Mouse (Mus musculus) adrenal gland, adult 18-20 months (tissue): ENCODE data around the gene Plekha5. TPM values are rescaled to one million over a fixed set of nuclear protein-coding genes. Genes with fewer than 3 reads are reported as not detected.
A peak's percentile ranks its signal among the peaks of the same experiment; 100 is the strongest.
"Not testable (repeated sequence)": the region's sequence is repeated elsewhere in the genome, so short reads cannot be mapped to it uniquely, and the experiment has no call there.

Experiments used
- DNase-seq, 2 experiments: peaks; one replicate each; pipeline ENCODE4 v3.0.0; 2021 to 2022; ENCODE audit warnings: low spot score in 2 of 2
- total RNA-seq, 2 experiments: library from RNA; stranded (reverse); gene quantifications; 1 replicate in 1 of 2; 2 replicates in 1 of 2; pipeline ENCODE4 v1.2.3; 2021

Gene Plekha5
- total RNA-seq, 2 experiments from 2014 or later, result 17.5 to 28.1 TPM

DNA sequence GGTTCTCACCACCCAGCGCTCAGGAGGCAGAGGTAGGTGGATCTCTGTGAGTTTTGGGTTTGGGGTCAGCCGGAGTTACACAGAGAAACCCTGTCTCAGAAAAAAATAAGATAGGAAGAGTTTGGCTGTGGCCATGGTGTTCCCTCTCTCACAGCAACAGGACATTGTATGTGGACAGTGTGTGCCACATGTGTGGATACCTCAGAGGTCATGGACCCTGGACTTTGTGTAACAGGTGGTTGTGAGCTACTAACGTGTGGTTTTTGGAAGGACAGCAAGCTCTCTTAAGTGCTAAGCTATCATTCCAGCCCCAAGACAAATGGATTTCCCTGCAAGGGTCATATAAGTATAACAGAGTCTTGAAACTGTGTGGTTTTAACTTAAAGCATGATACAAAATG is 151.1 kb downstream of the Plekha5 start:
- DNase-seq, result no peak

GRCm38 (mm10) chr6:140576133-140576532 is 152.3 kb downstream of the Plekha5 start:
- DNase-seq, result no peak

GRCm38 (mm10) chr6:140576961-140577821 is 153.3 kb downstream of the Plekha5 start:
- DNase-seq, result no peak

DNA sequence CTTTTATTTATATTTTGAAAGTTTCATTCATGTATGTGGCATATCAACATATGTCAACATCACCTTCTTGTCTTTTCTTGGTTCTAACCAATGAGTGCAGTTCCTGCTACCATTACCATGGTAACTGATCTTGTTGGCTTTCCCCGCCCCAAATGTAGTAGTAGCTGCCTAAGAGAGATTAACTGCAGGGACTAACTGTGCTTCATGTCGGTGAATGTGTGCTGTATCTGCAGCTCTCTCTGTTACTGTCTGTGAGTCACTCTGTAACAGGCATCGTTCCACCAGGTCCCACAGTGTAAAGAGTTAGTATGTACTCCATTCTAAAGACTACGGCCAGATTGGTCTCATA is 153.9 kb downstream of the Plekha5 start:
- DNase-seq, result no peak

DNA sequence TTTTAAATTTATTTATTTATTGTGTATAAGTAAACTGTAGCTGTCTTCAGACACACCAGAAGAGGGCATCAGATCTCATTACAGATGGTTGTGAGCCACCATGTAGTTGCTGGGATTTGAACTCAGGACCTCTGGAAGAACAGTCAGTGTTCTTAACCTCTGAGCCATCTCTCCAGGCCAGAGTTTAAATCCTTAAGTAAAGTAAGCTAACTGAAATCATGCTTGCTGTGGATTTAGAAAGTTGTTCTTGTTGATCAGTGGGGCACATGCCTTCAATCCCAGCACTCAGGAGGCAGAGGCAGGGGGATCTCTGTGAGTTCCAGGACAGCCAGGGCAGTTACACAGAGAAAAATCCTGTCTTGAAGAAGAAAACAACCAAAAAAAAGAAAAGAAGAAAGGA is 155.1 kb downstream of the Plekha5 start:
- DNase-seq, result not testable (repeated sequence)

GRCm38 (mm10) chr6:140580170-140580569 is 156.3 kb downstream of the Plekha5 start:
- DNase-seq, result no peak

DNA sequence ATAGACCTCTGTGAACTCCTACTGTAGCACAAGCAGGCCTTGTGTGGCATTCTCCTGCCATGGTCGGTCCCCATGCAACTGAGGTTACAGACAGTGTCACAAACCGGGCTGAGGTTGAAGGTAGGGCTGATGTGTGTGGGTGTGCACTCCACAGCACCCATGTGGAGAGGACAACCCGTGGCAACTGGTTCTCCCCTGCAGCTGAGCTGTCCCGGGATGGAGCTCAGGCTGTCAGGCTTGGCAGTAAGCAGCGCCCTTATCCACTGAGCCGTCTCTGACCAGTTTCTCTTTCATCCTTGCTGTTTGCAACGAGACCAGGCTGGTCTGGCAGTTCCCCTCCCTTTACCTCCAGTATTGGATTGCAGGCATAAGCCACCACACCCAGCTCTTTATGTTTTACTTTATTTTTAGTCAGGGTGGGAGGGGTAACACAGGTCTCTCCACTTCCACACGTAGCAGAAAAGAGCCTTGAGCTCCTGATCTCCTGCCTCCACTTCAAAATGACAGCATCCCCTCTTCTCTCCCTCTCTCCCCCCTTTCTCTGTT is 162.9 kb downstream of the Plekha5 start:
- DNase-seq, result no peak

DNA sequence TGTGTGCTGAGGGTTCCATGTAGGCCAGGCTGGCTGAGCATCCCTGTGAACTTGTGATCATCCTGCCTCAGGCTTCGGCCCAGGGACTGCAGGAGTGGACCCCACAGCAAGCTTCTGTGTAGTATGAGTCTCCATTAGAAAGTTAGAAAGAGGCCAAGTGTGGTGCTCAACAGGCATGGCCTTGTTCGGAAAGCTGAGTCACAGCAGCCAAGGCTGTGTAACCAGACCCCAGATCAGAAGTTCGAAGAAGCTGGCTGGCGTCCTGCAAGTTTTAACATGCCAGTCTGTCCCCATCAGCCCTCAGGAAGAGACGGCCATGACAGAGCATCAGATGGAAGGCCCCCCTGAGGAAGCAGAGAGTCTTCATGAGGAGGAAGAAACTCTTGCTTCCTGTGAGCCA is 167.5 kb downstream of the Plekha5 start:
- DNase-seq, result peak in 1 of 2 experiments; percentile 20

DNA sequence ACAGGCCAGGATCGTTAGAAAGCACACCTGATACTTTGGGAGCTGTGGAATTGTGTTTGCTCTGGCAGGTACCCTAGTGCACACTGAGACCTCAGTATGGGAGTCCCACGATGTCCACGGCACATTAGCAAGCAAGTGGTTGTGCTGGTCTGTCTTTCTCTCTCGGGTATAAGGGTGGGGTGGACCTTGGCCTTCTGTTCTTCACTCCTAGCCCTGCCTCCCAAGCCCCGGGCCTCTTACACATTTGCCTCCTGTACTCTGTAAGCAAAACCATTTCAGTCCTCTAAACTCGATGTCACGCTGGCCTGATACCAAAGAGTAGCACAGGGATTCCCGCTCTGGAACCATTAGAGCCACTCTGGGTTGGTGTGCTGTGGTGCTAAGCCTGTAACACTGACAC is 168.9 kb downstream of the Plekha5 start:
- no peak for DNase-seq

DNA sequence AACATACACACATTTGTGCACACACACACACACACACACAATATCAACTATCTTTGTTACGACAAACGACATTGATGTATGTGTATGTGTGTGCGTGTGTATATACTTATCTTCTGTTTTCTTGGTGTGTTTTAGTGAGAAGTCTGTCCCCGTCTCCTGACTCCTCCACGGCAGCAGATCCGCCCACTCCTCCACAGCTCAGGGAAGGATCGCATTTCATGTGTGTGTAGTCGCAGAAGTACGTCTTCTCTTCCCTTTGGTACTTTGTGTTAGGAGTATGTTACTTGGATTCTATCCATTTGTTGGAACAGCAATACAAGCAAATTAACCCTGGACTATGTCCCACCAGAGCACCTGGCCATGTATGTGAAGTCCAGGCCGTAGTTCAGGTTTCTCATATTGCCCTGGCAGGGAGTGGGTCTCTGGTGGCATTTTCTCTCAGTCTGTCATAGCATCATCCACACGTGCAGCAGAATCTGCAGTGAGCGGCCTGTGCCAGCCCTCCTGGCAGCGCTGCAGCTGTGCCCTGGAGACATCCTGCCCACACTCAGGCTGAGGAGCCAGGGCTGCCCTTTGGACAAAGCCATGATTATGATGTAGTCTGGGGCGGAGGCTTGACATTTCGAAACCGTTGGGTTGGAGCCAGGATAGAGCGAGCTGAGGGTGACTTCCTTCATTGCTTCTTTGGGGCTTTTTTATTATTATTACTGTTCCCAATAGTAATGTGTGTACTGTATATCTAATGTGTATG is 169.7 kb downstream of the Plekha5 start:
- DNase-seq, result peak; percentile 53 to 63

DNA sequence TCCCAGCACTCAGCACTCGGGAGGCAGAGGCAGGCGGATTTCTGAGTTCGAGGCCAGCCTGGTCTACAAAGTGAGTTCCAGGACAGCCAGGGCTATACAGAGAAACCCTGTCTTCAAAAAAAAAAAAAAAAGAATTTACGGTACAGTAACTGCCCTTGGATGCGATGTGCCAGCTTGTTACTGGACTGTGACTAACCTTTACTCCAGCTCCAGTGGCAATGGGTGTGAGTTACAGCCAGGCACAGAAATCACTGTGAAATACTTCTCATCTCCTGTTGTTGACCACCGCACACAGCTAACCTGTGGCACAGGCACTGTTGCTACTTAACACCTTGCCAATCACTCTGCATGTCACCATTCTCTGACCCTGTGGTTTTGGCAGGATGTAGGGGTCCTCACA is 171.7 kb downstream of the Plekha5 start:
- DNase-seq, result not testable (repeated sequence)

DNA sequence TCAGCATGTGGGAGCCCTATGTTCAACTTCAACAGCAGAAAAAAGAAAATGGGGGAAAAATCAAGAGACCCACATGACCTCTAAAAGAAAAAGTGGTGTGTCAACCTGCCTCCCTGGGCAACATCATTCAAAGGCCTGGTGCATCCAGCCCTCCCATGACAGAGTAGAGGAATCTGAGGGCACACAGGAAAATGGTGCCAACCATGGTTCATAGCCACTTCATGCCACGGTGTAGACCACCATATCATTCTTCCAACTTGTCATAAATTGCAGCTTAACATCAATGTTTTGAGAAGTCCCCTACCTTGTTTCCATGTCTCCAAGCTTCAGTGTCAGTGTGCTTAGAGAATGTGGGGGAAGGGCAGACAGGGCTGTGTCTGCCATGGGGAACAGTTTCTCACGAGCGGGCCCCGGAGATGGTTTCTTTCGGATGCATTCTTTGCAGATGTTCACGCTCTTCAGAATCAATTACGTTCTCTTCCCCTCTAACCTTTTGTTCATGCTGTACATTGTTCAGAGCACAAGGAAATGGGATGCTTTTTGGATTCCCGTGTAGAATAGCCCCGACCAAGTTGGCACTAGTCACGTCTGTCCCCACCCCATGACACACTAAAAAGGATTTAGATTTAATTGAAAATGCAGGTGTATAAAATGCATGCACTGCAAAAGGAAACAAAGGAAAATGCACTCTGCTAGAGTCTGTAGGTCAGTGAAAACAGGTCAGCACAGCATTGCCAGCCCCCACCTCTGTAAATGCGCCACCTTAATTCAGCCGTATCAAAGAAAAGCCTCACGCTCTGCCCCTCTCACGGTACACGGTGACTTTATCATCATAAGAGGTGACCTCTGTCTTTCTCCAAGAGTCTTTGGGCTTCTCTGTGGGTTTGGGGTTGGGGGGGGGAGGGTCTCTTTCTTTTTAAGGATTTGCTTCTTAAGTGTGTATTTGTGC is 173.8 kb downstream of the Plekha5 start:
- no peak for DNase-seq

GRCm38 (mm10) chr6:140598516-140598915 is 174.7 kb downstream of the Plekha5 start:
- no peak for DNase-seq

DNA sequence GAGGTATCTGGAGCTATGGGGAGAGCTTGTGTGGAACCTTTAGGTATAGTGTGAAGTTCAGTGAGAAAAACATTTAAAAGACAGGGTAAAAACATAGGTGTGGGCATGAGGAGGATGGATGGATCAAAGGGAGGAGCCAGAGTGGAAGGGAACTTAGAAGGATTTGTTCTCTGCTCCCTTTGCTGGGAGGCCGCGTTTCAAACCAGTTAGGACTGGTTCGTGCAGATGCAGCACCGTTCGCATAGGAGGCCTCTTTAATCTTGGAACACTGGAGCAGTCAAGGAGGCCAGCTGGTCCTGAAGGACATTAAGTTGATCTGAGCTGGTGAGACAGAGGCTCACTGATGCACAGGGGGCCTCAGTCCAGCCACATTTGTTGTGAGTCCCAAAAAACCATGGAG is 175.5 kb downstream of the Plekha5 start:
- no peak for DNase-seq

DNA sequence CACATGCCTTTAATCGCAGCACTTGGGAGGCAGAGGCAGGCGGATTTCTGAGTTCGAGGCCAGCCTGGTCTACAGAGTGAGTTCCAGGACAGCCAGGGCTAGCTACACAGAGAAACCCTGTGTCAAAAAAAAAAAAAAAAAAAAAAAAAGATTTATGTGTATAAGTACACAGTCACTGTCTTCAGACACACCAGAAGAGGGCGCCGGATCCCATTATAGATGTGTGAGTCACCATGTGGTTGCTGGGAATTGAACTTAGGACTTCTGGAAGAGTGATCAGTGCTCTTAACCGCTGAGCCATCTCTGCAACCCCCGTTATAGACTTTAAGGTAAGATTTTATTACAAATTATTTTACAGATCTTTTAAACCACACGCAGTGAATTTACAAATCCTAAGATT is 176.8 kb downstream of the Plekha5 start:
- not testable (repeated sequence) for DNase-seq

DNA sequence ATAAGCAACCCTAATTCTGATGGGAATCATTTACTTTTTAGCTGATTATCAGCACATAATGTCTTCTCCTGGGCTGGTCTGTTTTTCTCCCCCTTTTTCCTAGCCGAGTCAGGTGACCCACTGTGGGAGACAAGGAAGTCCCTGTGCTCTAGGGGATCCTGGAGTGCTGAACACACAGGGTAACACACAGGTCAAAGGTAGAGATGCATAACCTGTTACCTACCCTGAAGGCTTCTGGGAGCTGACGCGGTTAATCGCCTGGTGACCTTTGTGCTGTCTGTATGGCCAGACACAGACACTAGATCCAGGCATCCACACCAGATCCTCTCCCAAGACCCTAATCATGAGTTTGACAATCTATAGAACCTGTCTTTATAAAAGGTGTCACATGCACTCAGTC is 177.3 kb downstream of the Plekha5 start:
- DNase-seq, result no peak

DNA sequence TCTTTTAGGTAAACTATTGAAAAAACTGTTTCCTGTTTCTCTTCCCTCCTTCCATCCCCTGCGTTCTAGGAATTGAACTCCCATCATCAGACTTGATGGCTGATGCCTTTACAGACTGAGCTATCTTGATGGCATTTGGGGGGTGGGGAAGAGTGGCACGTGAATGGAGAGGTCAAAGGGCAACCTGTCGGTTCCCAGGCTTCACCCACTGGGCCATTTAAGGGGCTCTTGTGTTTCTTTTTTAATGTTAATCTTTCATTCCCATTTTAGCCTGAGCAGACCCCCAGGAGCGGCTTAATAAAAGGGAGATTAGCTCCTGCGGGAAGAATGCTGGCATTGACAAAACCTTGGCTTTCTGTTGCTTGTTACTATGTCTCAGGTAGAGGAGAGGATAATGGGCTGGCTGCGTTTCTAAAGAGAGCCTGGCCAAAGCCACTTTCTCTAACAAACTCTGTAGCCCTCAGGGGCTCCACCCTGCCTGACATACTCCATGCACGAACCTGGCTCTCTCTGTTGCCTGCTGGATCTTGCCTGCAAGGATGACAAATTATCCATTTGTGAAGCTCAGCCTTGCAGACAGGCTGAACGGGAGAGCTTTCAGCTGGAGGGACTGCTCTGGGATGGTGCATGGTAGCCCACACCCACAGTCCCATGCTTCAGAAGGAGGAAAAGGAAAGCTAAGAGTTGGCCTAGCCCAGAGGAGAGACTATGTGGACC is 179.5 kb downstream of the Plekha5 start:
- no peak for DNase-seq

DNA sequence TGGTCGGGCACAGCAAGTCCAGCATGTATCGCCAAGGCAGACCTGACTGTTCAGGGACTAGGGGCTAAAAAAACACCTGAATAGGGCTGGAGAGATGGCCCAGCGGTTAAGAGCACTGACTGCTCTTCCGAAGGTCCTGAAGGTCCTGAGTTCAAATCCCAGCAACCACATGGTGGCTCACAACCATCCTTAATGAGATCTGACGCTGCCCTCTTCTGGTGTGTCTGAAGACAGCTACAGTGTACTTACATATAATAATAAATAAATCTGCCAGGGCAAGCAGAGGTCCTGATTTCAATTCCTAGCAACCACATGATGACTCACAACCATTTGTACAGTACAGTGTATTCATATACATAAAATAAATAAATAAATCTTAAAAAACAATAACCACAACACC is 181.3 kb downstream of the Plekha5 start:
- not testable (repeated sequence) for DNase-seq

GRCm38 (mm10) chr6:140605732-140606131 is 181.9 kb downstream of the Plekha5 start:
- no peak for DNase-seq

- no peak for DNase-seq
Measured at GRCm38 (mm10) chr6:140606534-140606933, 182.7 kb downstream of the Plekha5 start.
